Mouse (Mus musculus) liver, embryonic 12.5 days (tissue): ENCODE data around the gene Calm2. TPM values are rescaled to one million over a fixed set of nuclear protein-coding genes. Genes with fewer than 3 reads are reported as not detected.

Experiments used
- ATAC-seq: fragments of 200-750 bp; cut with Nextera tagmentation; 2 replicates; pipeline ENCODE4 v1.8.0; 2017; ENCODE audit warnings: moderate number of reproducible peaks, mild to moderate bottlenecking, moderate library complexity
- H3K27ac ChIP-seq: fragments of 300-500 bp; sonication (generic); 2 replicates; pipeline ENCODE4 v1.5.1; 2016; ENCODE audit warnings: mild to moderate bottlenecking
- H3K27me3 ChIP-seq: fragments of 300-500 bp; sonication (generic); replicated peaks from 2 replicates; pipeline ENCODE4 v1.6.1; 2016; ENCODE audit warnings: mild to moderate bottlenecking, moderate library complexity
- H3K36me3 ChIP-seq: fragments of 300-500 bp; sonication (generic); 2 replicates; pipeline ENCODE4 v1.6.1; 2016; ENCODE audit warnings: mild to moderate bottlenecking, moderate library complexity
- H3K4me1 ChIP-seq: fragments of 300-500 bp; sonication (generic); 2 replicates; pipeline ENCODE4 v1.6.1; 2016
- H3K4me2 ChIP-seq: fragments of 300-500 bp; sonication (generic); 2 replicates; pipeline ENCODE4 v1.6.1; 2016; ENCODE audit warnings: mild to moderate bottlenecking, moderate library complexity
- H3K4me3 ChIP-seq: fragments of 300-500 bp; sonication (generic); 2 replicates; pipeline ENCODE4 v1.5.1; 2016; ENCODE audit warnings: mild to moderate bottlenecking, moderate library complexity
- H3K9ac ChIP-seq: fragments of 300-500 bp; sonication (generic); 2 replicates; pipeline ENCODE4 v1.6.1; 2016; ENCODE audit warnings: mild to moderate bottlenecking, moderate library complexity
- H3K9me3 ChIP-seq: fragments of 300-500 bp; sonication (generic); replicated peaks from 2 replicates; pipeline ENCODE4 v1.6.1; 2016; ENCODE audit warnings: mild to moderate bottlenecking, moderate library complexity
- WGBS: fragments of 180-500 bp; shearing (Covaris S2); methylation state at CpG from one replicate; pipeline ENCODE4 v1.1.7; 2016; ENCODE audit not compliant: insufficient replicate concordance; 5-methylcytosine and 5-hydroxymethylcytosine counted together
- polyA plus RNA-seq: library from polyadenylated mRNA; unstranded; fragments of >200 nt; fragmentation: Nextera tagmentation; extraction: Ambion mirVana; gene quantifications from 2 replicates; pipeline ENCODE4 v1.2.1, GENCODE M21; 2016

Calm2 gene
- 401 and 435 TPM in 2 replicates for polyA plus RNA-seq

GRCm38 (mm10) chr17:87446767-87447611 is at the start of gene Calm2:
Calm2 (minus strand) TSS chr17:87446935.
- peak; percentile 88 for ATAC-seq
- Histone ChIP-seq H3K27ac (peak within 1 kb of the TSS; percentile 94), H3K27me3 (no peaks in the 10 kb centered on the region; the same call in 1 of the 2 replicates), H3K4me2 (peak within 1 kb of the TSS; percentile 76), H3K4me3 (peak within 1 kb of the TSS; percentile 91), H3K9ac (peak within 1 kb of the TSS; percentile 97), H3K9me3 (no peaks in the 10 kb centered on the region), H3K36me3 (peaks cover 17% of the 10 kb centered on the region), H3K4me1 (peaks cover 48% of the 10 kb centered on the region)
- under 1% methylated on average over 62 of the region's 69 CpGs for WGBS

- 74% methylated on average over 4 of the region's 4 CpGs for WGBS
- H3K27ac ChIP-seq = no peak overlapping the region
- no peak overlapping the region for H3K4me3 ChIP-seq
- no peaks in the 10 kb centered on the region for H3K36me3 ChIP-seq
- no peak overlapping the region for H3K4me2 ChIP-seq
- H3K27me3 ChIP-seq = peaks cover 16% of the 10 kb centered on the region
- ATAC-seq = no peak
- H3K4me1 ChIP-seq = no peaks in the 10 kb centered on the region
- H3K9ac ChIP-seq = no peak overlapping the region
- no peaks in the 10 kb centered on the region for H3K9me3 ChIP-seq
Measured at GRCm38 (mm10) chr17:87495504-87495903, 48.8 kb upstream of the Calm2 start.

- Histone ChIP-seq H3K4me1 (no peaks in the 10 kb centered on the region), H3K4me3 (no peak overlapping the region), H3K9ac (no peak overlapping the region), H3K27me3 (0 out of 2 replicates have a peak, but pooled peaks cover 5% of the 10 kb centered on the region), H3K27ac (no peak overlapping the region), H3K4me2 (no peak overlapping the region), H3K36me3 (no peaks in the 10 kb centered on the region), H3K9me3 (no peaks in the 10 kb centered on the region)
- ATAC-seq = no peak
- 82% methylated on average over 4 of the region's 4 CpGs for WGBS
Measured at GRCm38 (mm10) chr17:87494310-87494709, 47.6 kb upstream of the Calm2 start.

- H3K27me3 ChIP-seq = 0 out of 2 replicates have a peak, but pooled peaks cover 5% of the 10 kb centered on the region
- no peaks in the 10 kb centered on the region for H3K36me3 ChIP-seq
- H3K27ac ChIP-seq = no peak overlapping the region
- WGBS = 63% methylated on average over 4 of the region's 4 CpGs
- H3K9me3 ChIP-seq = no peaks in the 10 kb centered on the region
- H3K4me3 ChIP-seq = no peak overlapping the region
- H3K4me1 ChIP-seq = no peaks in the 10 kb centered on the region
- ATAC-seq = no peak
- no peak overlapping the region for H3K9ac ChIP-seq
- no peak overlapping the region for H3K4me2 ChIP-seq
Measured at GRCm38 (mm10) chr17:87492286-87492685, 45.6 kb upstream of the Calm2 start.

- no peak overlapping the region for H3K4me3 ChIP-seq
- no peak overlapping the region for H3K9ac ChIP-seq
- no peak overlapping the region for H3K4me2 ChIP-seq
- no peaks in the 10 kb centered on the region for H3K4me1 ChIP-seq
- H3K27ac ChIP-seq = no peak overlapping the region
- 53% methylated on average over 6 of the region's 6 CpGs for WGBS
- H3K36me3 ChIP-seq = no peaks in the 10 kb centered on the region
- no peak for ATAC-seq
- 0 out of 2 replicates have a peak, but pooled peaks cover 13% of the 10 kb centered on the region for H3K27me3 ChIP-seq
- H3K9me3 ChIP-seq = no peaks in the 10 kb centered on the region
Measured at GRCm38 (mm10) chr17:87490295-87490694, 43.6 kb upstream of the Calm2 start.

- 0 out of 2 replicates have a peak, but pooled peaks cover 14% of the 10 kb centered on the region for H3K27me3 ChIP-seq
- H3K27ac ChIP-seq = no peak overlapping the region
- H3K4me2 ChIP-seq = no peak overlapping the region
- no peak for ATAC-seq
- WGBS = 81% methylated on average over 5 of the region's 5 CpGs
- no peak overlapping the region for H3K9ac ChIP-seq
- H3K4me1 ChIP-seq = no peaks in the 10 kb centered on the region
- no peak overlapping the region for H3K4me3 ChIP-seq
- no peaks in the 10 kb centered on the region for H3K9me3 ChIP-seq
- no peaks in the 10 kb centered on the region for H3K36me3 ChIP-seq
Measured at GRCm38 (mm10) chr17:87485751-87486150, 39.0 kb upstream of the Calm2 start.

GRCm38 (mm10) chr17:87482867-87483266 is 36.1 kb upstream of the Calm2 start:
- no peak for ATAC-seq
- H3K9ac ChIP-seq = no peak overlapping the region
- H3K36me3 ChIP-seq = no peaks in the 10 kb centered on the region
- no peak overlapping the region for H3K4me2 ChIP-seq
- no peak overlapping the region for H3K4me3 ChIP-seq
- H3K27me3 ChIP-seq = 0 out of 2 replicates have a peak, but pooled peaks cover 14% of the 10 kb centered on the region
- no peak overlapping the region for H3K27ac ChIP-seq
- WGBS = 68% methylated on average over 3 of the region's 3 CpGs
- H3K4me1 ChIP-seq = no peaks in the 10 kb centered on the region
- no peaks in the 10 kb centered on the region for H3K9me3 ChIP-seq

GRCm38 (mm10) chr17:87478569-87478968 is 31.8 kb upstream of the Calm2 start:
- ATAC-seq = no peak
- no peak overlapping the region for H3K4me3 ChIP-seq
- no peak overlapping the region for H3K9ac ChIP-seq
- H3K4me2 ChIP-seq = no peak overlapping the region
- H3K9me3 ChIP-seq = no peaks in the 10 kb centered on the region
- peaks cover 24% of the 10 kb centered on the region for H3K4me1 ChIP-seq
- H3K27ac ChIP-seq = no peak overlapping the region
- H3K27me3 ChIP-seq = peaks cover 33% of the 10 kb centered on the region
- 66% methylated on average over 9 of the region's 9 CpGs for WGBS
- no peaks in the 10 kb centered on the region for H3K36me3 ChIP-seq

- no peak for ATAC-seq
- Histone ChIP-seq H3K4me3 (no peak overlapping the region), H3K9me3 (no peaks in the 10 kb centered on the region), H3K9ac (no peak overlapping the region), H3K4me2 (no peak overlapping the region), H3K4me1 (peaks cover 30% of the 10 kb centered on the region), H3K27me3 (peaks cover 43% of the 10 kb centered on the region), H3K27ac (no peak overlapping the region), H3K36me3 (no peaks in the 10 kb centered on the region)
- WGBS = 76% methylated on average over 16 of the region's 16 CpGs
Measured at GRCm38 (mm10) chr17:87477611-87478010, 30.9 kb upstream of the Calm2 start.

GRCm38 (mm10) chr17:87475356-87475755 is 28.6 kb upstream of the Calm2 start:
- Histone ChIP-seq H3K9ac (no peak overlapping the region), H3K4me1 (peaks cover 50% of the 10 kb centered on the region), H3K4me2 (no peak overlapping the region), H3K36me3 (no peaks in the 10 kb centered on the region), H3K9me3 (no peaks in the 10 kb centered on the region), H3K4me3 (no peak overlapping the region), H3K27me3 (peaks cover 43% of the 10 kb centered on the region), H3K27ac (no peak overlapping the region)
- ATAC-seq = no peak
- WGBS = 45% methylated on average over 8 of the region's 8 CpGs

GRCm38 (mm10) chr17:87474501-87474795 is 27.7 kb upstream of the Calm2 start:
- 0 out of 2 replicates have a peak overlapping the region, but pooled peaks have one; percentile 14 for H3K9ac ChIP-seq
- ATAC-seq = no peak
- H3K36me3 ChIP-seq = no peaks in the 10 kb centered on the region
- H3K27ac ChIP-seq = no peak overlapping the region
- peak overlapping the region; percentile 65 for H3K4me2 ChIP-seq
- peak overlapping the region; percentile 30 for H3K4me3 ChIP-seq
- H3K9me3 ChIP-seq = no peaks in the 10 kb centered on the region
- H3K4me1 ChIP-seq = peaks cover 59% of the 10 kb centered on the region
- peaks cover 43% of the 10 kb centered on the region for H3K27me3 ChIP-seq
- 2% methylated on average over 7 of the region's 7 CpGs for WGBS

GRCm38 (mm10) chr17:87473736-87474500 is 27.2 kb upstream of the Calm2 start:
- no peak for ATAC-seq
- Histone ChIP-seq H3K4me3 (peak overlapping the region; percentile 30), H3K9me3 (no peaks in the 10 kb centered on the region), H3K27me3 (peaks cover 43% of the 10 kb centered on the region), H3K9ac (peak overlapping the region; percentile 14; the same call in 1 of the 2 replicates), H3K36me3 (no peaks in the 10 kb centered on the region), H3K27ac (no peak overlapping the region), H3K4me2 (peak overlapping the region; percentile 65), H3K4me1 (peaks cover 65% of the 10 kb centered on the region)
- 2% methylated on average over 23 of the region's 23 CpGs for WGBS
